Mouse (Mus musculus): ENCODE results near the gene Pnliprp2.

Pnliprp2 gene

GRCm38 (mm10) chr19:58795114-58795669 is 35.7 kb downstream of the Pnliprp2 start:
- peak in 1 of 2 experiments; percentile 35 for DNase-seq (ENCODE audit: low spot score in 2 of 2)

GRCm38 (mm10) chr19:58805191-58805779 is 45.8 kb downstream of the Pnliprp2 start:
- DNase-seq (ENCODE audit: low spot score in 2 of 2): no peak

GRCm38 (mm10) chr19:58806364-58806763 is 46.8 kb downstream of the Pnliprp2 start:
- peak; percentile 60 to 70 for DNase-seq (ENCODE audit: low spot score in 2 of 2)

- no peak for DNase-seq (ENCODE audit: low spot score in 2 of 2)
Measured at GRCm38 (mm10) chr19:58808864-58809263, 49.3 kb downstream of the Pnliprp2 start.

GRCm38 (mm10) chr19:58810536-58810935 is 51.0 kb downstream of the Pnliprp2 start:
- no peak for DNase-seq (ENCODE audit: low spot score in 2 of 2)

- no peak for DNase-seq (ENCODE audit: low spot score in 2 of 2)
Measured at GRCm38 (mm10) chr19:58815179-58815922, 55.8 kb downstream of the Pnliprp2 start.

- DNase-seq (ENCODE audit: low spot score in 2 of 2): no peak
Measured at GRCm38 (mm10) chr19:58816453-58817041, 57.0 kb downstream of the Pnliprp2 start.

- DNase-seq (ENCODE audit: low spot score in 2 of 2): no peak
Measured at GRCm38 (mm10) chr19:58817398-58817797, 57.9 kb downstream of the Pnliprp2 start.

- DNase-seq (ENCODE audit: low spot score in 2 of 2): no peak
Measured at GRCm38 (mm10) chr19:58818571-58819415, 59.3 kb downstream of the Pnliprp2 start.

GRCm38 (mm10) chr19:58822454-58823200 is 63.1 kb downstream of the Pnliprp2 start:
- peak in 1 of 2 experiments; percentile 59 for DNase-seq (ENCODE audit: low spot score in 2 of 2)

- no peak for DNase-seq (ENCODE audit: low spot score in 2 of 2)
Measured at GRCm38 (mm10) chr19:58823301-58823700, 63.8 kb downstream of the Pnliprp2 start.

- no peak for DNase-seq (ENCODE audit: low spot score in 2 of 2)
Measured at GRCm38 (mm10) chr19:58824316-58824715, 64.8 kb downstream of the Pnliprp2 start.
